Mouse (Mus musculus) right cerebral cortex, postnatal 4 days (tissue): ENCODE measurements around the gene Adcy5.

Experiments
- DNase-seq: peaks from one replicate; pipeline ENCODE4 v3.0.0-alpha.2; 2022

Adcy5 gene

DNA sequence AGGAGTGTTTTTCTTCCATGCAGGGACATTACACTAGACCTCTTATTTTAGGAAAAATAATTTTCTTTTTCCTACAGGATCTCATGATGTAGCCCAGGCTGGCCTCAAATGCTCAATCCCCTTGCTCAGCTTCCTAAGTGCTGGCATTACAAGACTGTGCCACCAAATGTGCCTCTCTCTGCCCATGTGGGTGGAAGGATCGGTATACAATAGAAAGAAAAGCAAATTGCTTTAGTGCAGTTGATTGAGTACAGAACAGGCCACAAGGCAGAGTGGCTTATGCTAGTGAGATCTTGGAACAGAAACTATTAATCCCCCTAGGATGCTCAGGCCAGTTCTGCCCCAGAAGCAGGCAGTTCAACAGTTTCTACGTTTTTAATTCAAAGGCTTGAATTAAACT lies 165.1 kb downstream of the Adcy5 start:
- no peak for DNase-seq

DNA sequence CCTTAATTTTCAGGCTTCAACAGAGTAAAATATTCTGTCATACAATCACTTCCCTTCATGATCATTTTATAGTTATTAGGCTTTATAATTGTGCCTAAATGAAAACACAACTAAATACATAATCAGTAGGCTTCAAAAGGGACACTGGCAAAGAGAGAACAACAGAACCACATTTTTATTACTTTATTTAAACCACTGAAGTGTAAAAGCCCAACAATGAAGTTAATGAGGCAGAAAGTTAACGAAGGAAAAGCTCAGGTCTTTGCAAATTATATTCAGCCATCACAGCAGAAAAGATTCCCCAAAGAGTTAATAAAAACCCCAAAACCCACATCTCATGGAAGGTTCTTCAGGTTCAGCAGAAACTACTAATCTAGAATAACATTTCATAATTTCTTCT lies 175.8 kb downstream of the Adcy5 start:
- no peak for DNase-seq
